Mouse (Mus musculus): ENCODE data around the gene Coro1b.
"Not testable (repeated sequence)": the region's sequence is repeated elsewhere in the genome, so short reads cannot be mapped to it uniquely, and the experiment has no call there.

DNA sequence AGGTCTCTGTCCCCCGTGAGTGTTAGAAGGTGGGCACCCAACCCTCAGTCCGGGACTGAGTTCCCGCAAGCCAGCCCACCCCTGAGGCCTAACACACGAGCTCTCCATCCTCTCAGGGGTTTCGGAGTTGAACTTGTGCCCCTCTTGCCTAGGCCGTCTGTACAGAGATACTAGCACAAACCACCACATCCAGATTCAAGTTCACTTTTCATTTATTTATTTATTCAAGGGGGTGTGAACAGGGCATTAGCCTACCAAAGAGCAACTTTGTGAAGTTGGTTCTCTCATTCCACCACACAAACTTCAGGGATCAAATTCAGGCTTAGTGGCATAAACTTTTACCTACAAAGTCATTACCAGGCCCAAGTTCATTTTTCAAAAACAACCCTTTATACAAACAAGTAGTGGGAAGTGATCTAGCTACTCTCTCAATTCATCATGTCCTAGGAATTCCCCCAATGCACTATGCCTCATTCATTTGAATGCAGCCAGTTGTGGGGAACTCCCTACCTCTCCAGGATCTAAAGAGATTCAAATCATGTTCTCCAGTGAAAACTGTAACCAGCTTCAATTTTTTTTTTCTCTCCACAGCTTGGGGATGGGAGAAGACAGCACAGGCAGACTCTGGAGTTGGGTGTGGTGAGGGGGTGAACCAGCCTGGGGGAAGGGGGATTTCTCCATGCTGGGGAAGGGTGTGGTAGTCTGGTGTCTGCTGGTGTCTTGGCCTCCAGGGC is 13.0 kb upstream of the Coro1b start:
- not testable (repeated sequence) for TF ChIP-seq CTCF, EP300 (IDR thresholded peaks at IDR 0.05; ENCODE audit: low read depth)
